Mouse (Mus musculus) testis, adult 2 months (tissue): ENCODE data around the gene Knl1.

Experiments
- CTCF ChIP-seq: fragments of 200-500 bp; IDR thresholded peaks from 2 replicates; pipeline ENCODE4 v1.5.1; 2012; ENCODE audit warnings: low read depth, mild to moderate bottlenecking, inconsistent platforms, low read length, moderate library complexity; ENCODE audit not compliant: control insufficient read depth, insufficient read depth, insufficient replicate concordance
- POLR2A ChIP-seq: fragments of 200-500 bp; IDR thresholded peaks from 2 replicates; pipeline ENCODE4 v1.6.1; 2012; ENCODE audit warnings: low read depth, mild to moderate bottlenecking, inconsistent platforms, low read length, moderate library complexity; ENCODE audit not compliant: control insufficient read depth

- TF ChIP-seq CTCF (no peak), POLR2A (no peak)
These were observed 107.8 kb downstream of the Knl1 start for GRCm38 (mm10) chr2:119154683-119155082.
